Mouse (Mus musculus) liver, embryonic 14.5 days (tissue): Measurements from ENCODE around the gene Ankrd65.

Source experiments
- CTCF ChIP-seq: IDR thresholded peaks from 2 replicates; pipeline ENCODE4 v1.5.1; 2016; ENCODE audit warnings: antibody characterized with exemption, low read depth, control low read depth
- EP300 ChIP-seq: IDR thresholded peaks from 2 replicates; pipeline ENCODE4 v1.6.1; 2016; ENCODE audit warnings: antibody characterized with exemption, low read depth

- no peak for TF ChIP-seq EP300
- no peak for TF ChIP-seq CTCF
These were observed 44.1 kb upstream of the Ankrd65 start for GRCm38 (mm10) chr4:155746036-155746548.
